Mouse (Mus musculus) brain, embryonic 14.5 days (tissue): ENCODE results near the gene Plagl1. TPM values are rescaled to one million over a fixed set of nuclear protein-coding genes. Genes with fewer than 3 reads are reported as not detected.

Experiments
- DNase-seq: peaks from one replicate; pipeline ENCODE4 v3.0.0-alpha.2; 2011; ENCODE audit warnings: low read depth
- CTCF ChIP-seq: fragments of 200-500 bp; IDR thresholded peaks from 2 replicates; pipeline ENCODE4 v1.5.1; 2012; ENCODE audit warnings: inconsistent platforms, mild to moderate bottlenecking, moderate library complexity, borderline replicate concordance; ENCODE audit not compliant: insufficient read depth, insufficient read length; ENCODE audit errors: extremely low read depth
- POLR2A ChIP-seq: fragments of 200-500 bp; IDR thresholded peaks from 2 replicates; pipeline ENCODE4 v1.6.1; 2012; ENCODE audit warnings: mild to moderate bottlenecking, inconsistent platforms, borderline replicate concordance; ENCODE audit not compliant: poor library complexity, insufficient read depth, insufficient read length, severe bottlenecking; ENCODE audit errors: extremely low read depth
- polyA plus RNA-seq: library from polyadenylated mRNA; depleted of rRNA; stranded (reverse); fragments of >200 nt; gene quantifications from 2 replicates; pipeline ENCODE4 v1.2.3, GENCODE M21; 2012

Gene Plagl1
- polyA plus RNA-seq, 1 experiment, result 103 TPM

DNA sequence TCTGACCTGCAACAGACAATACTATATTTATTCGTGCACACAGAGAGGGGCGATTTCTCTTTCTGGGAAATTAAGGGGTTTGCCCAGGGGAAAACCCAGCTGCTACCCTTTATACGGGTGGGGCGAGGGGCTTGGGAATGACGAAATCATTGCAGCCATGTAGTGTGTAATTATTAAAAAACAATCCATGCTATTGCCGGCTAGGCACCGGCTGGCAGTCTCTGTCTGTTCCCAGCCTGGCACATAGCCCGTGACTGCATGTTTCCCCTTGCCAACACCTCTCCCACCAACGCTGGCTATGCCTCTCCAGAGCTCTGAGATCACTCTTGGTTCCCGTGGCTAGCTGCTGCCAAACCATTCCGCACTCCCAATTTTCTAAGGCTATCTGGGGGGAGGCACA lies 15.6 kb upstream of the Plagl1 start:
- DNase-seq, result peak; percentile 71
- TF ChIP-seq POLR2A, result no peak
- TF ChIP-seq CTCF, result no peak

DNA sequence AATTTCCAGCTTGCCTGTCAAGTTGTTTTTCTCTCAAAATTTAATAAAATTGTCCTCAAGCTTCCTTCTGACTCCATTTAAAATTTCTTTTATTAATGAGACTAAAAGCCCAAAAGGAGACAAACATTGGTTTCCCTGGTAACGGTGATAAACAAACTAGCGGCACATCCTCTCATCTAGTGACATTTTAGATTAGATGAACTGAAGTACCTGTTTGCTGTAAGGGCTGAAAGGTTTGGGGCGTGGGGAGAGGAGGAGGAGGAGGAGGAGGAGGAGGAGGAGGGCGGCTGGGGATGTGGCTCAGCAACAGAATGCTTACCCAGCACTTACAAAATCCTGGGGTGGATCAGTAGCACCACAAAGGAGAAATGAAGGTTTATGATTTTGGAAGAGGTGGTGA lies 12.5 kb upstream of the Plagl1 start:
- DNase-seq, result peak; percentile 14
- TF ChIP-seq POLR2A (no peak), CTCF (no peak)

DNA sequence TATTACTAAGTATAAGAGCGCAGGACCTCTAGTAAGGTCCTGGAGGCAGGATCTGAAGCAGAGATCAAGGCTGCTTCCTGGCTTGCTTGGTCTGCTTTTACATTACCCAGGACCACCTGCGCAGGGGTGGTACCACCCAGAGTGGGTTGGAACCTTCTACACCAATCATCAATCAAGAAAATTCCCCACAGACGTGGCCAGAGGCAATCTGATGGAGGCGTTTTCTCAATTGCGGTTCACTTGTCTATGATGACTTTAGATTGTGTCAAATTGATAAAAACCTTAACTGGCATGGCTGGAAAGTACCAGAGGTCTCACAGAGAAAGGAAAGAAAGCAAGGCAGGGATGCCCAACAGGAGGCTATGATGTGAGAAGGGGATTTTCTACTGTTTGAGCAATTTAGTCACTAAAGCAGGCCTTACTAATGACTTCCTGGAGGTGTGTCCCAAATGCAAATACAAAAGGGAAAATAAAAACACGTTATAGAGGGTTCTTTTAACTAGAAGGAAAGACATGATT lies 3.4 kb upstream of the Plagl1 start:
- DNase-seq, result no peak

DNA sequence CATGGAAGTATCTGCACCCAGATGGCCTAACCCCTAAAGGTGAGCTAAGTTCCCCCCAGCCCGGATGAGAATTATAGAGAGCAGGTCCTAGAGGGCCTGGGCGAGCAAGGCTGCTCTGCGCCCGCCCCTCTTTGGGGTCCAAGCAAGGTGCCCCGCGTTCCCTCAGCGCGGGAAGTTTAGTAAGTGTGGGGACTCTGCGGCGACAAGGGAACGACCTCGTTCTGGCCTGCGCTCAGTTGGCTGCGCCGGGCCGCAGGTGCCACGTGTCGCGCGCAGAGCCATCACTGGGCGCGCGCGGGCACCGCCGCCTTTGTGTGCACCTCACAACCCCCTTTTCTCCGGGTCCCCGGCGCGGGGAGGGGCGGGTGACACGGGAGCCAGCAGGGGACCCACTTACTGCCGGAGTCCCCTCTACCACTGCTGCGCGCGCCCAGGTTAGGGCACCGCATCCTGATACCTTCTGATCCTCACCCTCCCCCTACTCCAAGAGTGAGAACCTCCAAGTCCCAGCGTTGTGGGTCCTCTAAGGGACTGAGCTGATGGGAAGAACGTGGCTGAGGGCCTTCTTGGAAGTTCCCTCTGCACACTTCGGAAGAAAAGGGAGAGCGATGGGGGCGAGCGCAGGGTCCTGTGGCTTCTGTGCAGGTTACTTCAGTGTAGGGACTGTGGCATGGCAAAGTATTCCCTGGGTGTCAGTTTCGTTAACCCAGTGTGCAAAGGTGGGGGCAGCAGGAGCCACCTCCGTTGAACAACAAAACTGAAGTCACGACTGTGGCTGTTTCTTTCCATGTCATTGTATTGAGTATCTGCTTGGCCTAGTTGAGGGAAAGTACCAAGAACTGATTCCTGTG lies 742 bp downstream of the Plagl1 start:
- TF ChIP-seq POLR2A (no peak), CTCF (no peak)
- peak; percentile 36 for DNase-seq

More for the DNA sequence above, 3.4 kb upstream of the Plagl1 start:
- TF ChIP-seq CTCF, result no peak
- TF ChIP-seq POLR2A, result no peak

DNA sequence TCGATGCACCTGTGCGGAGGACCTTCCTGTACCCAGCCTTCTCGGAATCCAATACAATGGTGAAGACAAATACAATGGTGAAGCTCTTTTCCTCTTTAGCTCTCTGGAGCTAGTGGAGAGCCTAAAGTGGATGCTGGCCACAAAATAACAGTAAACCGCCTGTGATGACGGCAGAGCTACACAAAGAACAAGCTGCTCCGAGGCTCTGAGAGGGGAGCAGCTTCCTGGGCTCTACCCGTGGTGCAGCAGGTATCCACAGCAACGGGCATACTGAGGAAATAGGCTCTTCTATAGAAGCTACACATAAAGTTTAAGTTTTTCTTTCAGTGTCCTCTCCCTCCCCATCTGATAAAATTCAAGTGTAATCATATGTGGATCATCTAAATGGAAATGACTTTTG lies 2.1 kb downstream of the Plagl1 start:
- no peak for TF ChIP-seq CTCF
- no peak for TF ChIP-seq POLR2A
- DNase-seq, result peak; percentile 48

DNA sequence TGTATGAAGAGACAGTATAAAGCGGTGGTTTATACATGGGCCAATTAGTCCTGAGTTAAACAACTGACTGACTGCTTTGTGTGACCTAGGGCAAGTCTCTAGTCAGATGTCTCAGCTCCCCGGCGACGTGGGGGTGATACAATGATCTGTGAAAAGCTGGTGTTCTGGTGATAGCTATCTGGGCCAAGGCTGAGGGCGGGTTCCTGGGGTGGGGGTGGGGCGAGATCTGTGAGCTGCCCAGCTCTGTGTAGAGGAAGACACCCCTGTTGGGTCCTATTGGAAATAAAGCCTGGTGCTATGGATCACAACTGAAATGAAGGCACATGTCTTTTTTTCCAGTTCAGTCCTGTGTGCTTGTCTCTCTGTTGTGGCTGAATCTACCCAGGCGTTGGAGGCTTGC lies 3.2 kb downstream of the Plagl1 start:
- no peak for DNase-seq
- no peak for TF ChIP-seq CTCF
- TF ChIP-seq POLR2A, result no peak

DNA sequence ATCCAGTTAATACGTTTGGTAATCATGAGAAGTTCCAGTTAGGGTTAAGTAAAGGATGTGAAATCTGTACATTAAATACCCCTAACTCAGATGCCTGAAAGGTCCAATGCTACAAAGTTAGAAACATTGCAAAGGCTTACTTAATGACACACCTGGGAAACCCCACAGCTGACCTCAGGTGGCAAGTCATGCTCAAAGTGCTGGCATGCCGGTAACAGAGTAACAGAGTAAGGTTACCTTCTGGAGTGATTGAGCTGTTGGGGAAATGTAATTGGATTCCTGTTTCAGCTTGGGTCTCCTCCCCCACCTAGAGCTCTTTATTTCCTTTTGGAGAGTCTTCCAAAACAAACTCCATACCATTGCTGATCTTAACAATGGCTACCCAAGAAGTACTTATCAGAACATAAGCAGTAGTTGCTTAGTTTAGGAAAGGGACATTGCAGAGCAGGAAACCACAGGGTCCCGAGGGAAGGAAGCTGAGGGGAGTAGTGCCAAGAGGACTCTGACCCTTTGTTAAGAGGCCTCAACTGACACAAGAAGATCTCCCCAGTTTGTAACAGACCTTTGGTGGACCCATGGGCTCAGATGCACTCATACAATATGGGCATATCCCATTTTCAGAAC lies 4.9 kb downstream of the Plagl1 start:
- DNase-seq, result no peak
- no peak for TF ChIP-seq POLR2A
- no peak for TF ChIP-seq CTCF

DNA sequence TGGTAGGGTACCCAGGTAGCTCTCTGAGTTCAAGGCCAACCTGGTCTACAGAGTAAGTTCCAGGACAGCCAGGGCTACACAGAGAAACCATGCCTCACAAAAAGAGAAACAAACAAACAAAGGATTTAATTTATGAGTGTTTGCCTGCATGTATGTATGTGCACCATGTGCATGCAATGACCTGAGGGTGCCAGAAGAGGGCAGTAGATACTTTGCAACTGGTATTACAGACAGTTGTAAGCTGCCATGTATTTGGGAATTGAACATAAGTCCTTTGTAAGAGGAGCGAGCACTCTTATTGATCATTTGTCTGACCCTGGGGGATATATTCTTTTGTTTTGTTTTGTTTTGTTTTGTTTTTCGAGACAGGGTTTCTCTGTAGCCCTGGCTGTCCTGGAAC lies 10.7 kb downstream of the Plagl1 start:
- TF ChIP-seq CTCF (no peak), POLR2A (no peak)
- DNase-seq, result no peak

DNA sequence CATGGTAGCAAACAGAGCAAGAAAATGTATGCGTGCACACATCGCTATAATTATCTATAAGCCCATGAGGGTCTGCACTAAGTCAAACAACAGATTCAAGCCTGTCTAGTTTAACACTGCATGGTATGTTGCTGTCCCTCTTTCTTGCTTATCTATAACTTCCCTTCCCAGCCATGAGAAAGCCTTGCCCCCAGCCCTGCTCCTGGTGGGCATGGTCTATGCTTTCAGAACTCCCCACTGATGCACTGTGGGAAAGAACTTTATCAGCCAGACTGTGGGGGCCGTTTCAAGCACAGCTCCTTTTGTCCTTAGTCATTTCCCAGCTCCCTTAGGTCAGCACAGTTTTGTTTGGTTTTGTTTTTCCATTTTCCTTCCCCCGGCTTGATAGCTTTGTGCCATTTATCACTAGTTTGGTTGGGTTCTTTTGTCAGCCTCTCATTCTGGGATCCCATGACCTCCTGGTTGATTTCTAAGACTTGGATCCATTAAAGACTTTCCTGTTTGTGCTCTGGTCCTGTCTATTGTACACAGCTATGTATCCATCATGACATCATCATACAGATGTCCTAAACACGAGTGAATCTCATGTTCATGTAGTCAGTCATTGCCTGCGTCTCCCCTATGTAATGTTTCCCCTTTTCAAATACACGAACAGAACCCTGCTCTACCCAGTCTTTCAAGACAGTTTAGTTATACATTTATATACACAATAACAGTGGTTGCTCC lies 16.7 kb downstream of the Plagl1 start:
- DNase-seq, result no peak
- TF ChIP-seq POLR2A (no peak), CTCF (no peak)

DNA sequence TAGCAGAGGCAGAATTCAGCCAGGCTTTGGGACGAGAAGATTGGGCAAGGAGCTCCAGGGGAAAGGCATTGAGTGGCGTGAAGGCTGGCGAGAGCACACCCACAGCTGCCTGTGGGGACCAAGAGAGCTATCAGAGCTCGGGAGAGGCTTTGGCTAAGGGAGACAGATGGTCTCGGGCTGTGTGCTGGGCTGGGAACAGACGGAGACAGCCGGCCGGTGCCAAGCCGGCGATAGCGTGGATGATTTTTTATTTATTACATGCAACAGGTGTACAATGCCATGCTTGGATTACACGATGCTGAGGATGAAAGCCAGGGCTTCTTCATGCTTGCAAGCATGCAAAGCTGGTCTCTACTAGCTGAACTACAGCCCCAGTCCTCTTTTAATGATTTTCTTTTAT lies 22.2 kb downstream of the Plagl1 start:
- TF ChIP-seq POLR2A (no peak), CTCF (no peak)
- DNase-seq, result peak; percentile 65

DNA sequence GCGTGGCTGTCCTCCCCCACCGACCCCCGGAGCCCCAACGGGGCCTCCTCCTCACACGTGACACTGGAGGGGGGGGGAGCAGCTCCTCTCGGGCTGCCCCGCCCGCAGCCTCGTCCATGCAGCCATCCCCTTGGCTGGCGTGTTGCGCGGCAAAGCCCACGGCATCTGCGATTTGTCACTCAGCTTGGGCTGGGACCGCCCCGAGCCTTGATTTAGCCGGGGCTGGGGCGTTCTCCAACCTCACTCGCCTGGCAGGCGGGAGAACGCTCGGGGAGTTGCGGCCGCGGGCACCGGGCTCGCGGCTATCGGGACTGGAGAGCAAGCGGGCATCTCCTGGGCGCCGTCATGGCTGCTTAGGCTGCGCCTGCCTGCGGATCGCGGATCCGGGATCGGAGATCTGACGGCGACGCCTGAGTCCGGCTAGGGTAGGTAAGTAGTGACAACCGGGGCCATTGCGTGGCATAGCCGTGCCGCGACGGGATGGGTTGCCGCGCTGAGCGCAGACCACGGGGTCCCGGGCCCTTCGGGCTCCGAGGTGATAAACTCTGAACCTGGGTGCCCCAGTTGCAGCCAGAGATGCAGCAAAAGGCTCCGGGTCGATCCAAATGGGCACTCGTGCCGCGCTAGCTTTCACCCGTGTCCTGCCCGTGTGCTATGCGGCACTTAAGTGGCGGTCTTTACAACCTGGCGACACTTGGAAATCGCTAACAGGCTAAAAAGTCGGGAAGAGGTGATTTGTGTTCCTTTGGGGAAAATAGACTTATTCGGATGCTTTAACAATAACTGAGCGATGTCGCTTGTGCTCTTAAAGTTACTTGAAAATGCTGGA lies 30.5 kb downstream of the Plagl1 start:
- peak; percentile 90 for TF ChIP-seq POLR2A
- no peak for TF ChIP-seq CTCF
- DNase-seq, result peak; percentile 96

DNA sequence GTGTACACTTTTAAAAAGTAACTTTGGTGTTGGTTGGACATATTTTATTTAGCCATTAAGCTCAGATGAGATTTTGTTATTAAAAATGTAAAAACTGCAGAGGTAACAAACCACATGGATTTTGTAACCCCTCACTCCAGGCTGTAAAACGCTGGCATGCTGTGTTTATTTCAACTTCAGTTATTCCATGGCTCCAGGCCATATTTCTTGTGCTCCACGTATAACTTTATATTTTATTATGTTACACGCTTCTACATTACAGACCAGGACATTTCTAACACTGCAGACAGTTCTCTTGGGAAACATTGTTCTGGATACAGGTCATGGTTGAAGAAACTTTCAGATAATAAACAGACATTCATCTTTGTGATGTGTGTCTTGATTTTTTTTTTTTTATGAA lies 32.7 kb downstream of the Plagl1 start:
- TF ChIP-seq POLR2A (no peak), CTCF (no peak)
- no peak for DNase-seq
